8 mouse cellular contexts compared by ENCODE assay signal in genomic region chr4:40828910-40829309, GRCm38 (mm10). TPM values are rescaled to one million over a fixed set of nuclear protein-coding genes. Genes with fewer than 3 reads are reported as not detected.
DNase-seq lines count a peak whose midpoint lies in the region; ATAC-seq and TF ChIP-seq lines count a peak whose summit lies in the region.

No protein-coding gene starts in this region.

- no peak overlapping the region for H3K4me2 ChIP-seq in lung, embryonic 15.5 days
- no peak overlapping the region for H3K4me2 ChIP-seq in forebrain, postnatal 0 days (ENCODE audit: low read depth)

- 50% methylated on average over 7 of the region's 7 CpGs for WGBS in lung, embryonic 15.5 days
- 81% methylated on average over 7 of the region's 7 CpGs for WGBS in forebrain, postnatal 0 days
- 81% methylated on average over 7 of the region's 7 CpGs for WGBS in limb, embryonic 10.5 days

- no peaks in the 10 kb centered on the region for H3K9me3 ChIP-seq in lung, embryonic 15.5 days
- H3K9me3 ChIP-seq in forebrain, postnatal 0 days (ENCODE audit: low read length): no peaks in the 10 kb centered on the region
- H3K9me3 ChIP-seq in limb, embryonic 10.5 days (replicated peaks): no peaks in the 10 kb centered on the region

- H3K36me3 ChIP-seq in lung, embryonic 15.5 days: no peaks in the 10 kb centered on the region
- no peaks in the 10 kb centered on the region for H3K36me3 ChIP-seq in forebrain, postnatal 0 days (ENCODE audit: insufficient read depth)
- H3K36me3 ChIP-seq in limb, embryonic 10.5 days: peaks cover 10% of the 10 kb centered on the region

- peak; percentile 91 for DNase-seq in adipocyte (ENCODE audit: low spot score)
- DNase-seq in gastrocnemius, adult 18-20 months (ENCODE audit: low spot score): peak; percentile 74
- DNase-seq in kidney, adult 18-20 months: peak; percentile 77
- no peak for DNase-seq in forebrain, postnatal 0 days
- DNase-seq in limb, embryonic 10.5 days (ENCODE audit: low spot score): no peak
- no peak for DNase-seq in layer of hippocampus, adult 18-20 months (ENCODE audit: low spot score in 2 of 2)
- DNase-seq in right cerebral cortex, postnatal 14 days: no peak

- H3K9ac ChIP-seq in lung, embryonic 15.5 days: no peak overlapping the region
- no peak overlapping the region for H3K9ac ChIP-seq in forebrain, postnatal 0 days

- H3K27me3 ChIP-seq in lung, embryonic 15.5 days: no peaks in the 10 kb centered on the region
- H3K27me3 ChIP-seq in forebrain, postnatal 0 days (ENCODE audit: insufficient read depth, low read length): no peaks in the 10 kb centered on the region
- no peaks in the 10 kb centered on the region for H3K27me3 ChIP-seq in limb, embryonic 10.5 days (ENCODE audit: low read depth, poor library complexity, severe bottlenecking)

- TF ChIP-seq CTCF in forebrain, postnatal 0 days (IDR thresholded peaks at IDR 0.05; ENCODE audit: low read depth): no peak

- H3K4me3 ChIP-seq in lung, embryonic 15.5 days: no peak overlapping the region
- no peak overlapping the region for H3K4me3 ChIP-seq in forebrain, postnatal 0 days (ENCODE audit: low read depth, low read length)
- H3K4me3 ChIP-seq in limb, embryonic 10.5 days: no peak overlapping the region

- 0 out of 2 replicates have a peak, but pooled peaks cover 10% of the 10 kb centered on the region for H3K4me1 ChIP-seq in lung, embryonic 15.5 days
- H3K4me1 ChIP-seq in forebrain, postnatal 0 days (ENCODE audit: insufficient read depth): no peaks in the 10 kb centered on the region
- H3K4me1 ChIP-seq in limb, embryonic 10.5 days: peaks cover 2% of the 10 kb centered on the region; the same call in 1 of the 2 replicates

- peak overlapping the region; percentile 77 for H3K27ac ChIP-seq in lung, embryonic 15.5 days
- no peak overlapping the region for H3K27ac ChIP-seq in forebrain, postnatal 0 days (ENCODE audit: low read depth, low read length)
- H3K27ac ChIP-seq in limb, embryonic 10.5 days: no peak overlapping the region

- peak; percentile 91 for ATAC-seq in lung, embryonic 15.5 days (ENCODE audit: borderline replicate concordance, extremely low read depth, low FRiP score, low TSS enrichment)
- no peak for ATAC-seq in forebrain, postnatal 0 days

RNA-seq across cellular contexts. Expression of gene B4galt1, which starts 24.9 kb away (rescaled TPM):
- 10 to 100 TPM; 23.0 to 25.4 TPM for total RNA-seq in gastrocnemius, adult 18-20 months (2021)
- polyA plus RNA-seq in lung, embryonic 15.5 days (2015; fragmentation: Nextera tagmentation; extraction: Ambion mirVana): 70.0 and 74.5 TPM in 2 replicates
- total RNA-seq in forebrain, postnatal 0 days (2014; rRNA removed): 6.8 and 10.0 TPM in 2 replicates
- polyA plus RNA-seq in forebrain, postnatal 0 days (2015; fragmentation: Nextera tagmentation; extraction: Ambion mirVana): 4.6 and 4.9 TPM in 2 replicates
- 23.6 and 29.9 TPM in 2 replicates for polyA plus RNA-seq in limb, embryonic 10.5 days (2016; fragmentation: Nextera tagmentation; extraction: Ambion mirVana)
- total RNA-seq in layer of hippocampus, adult 18-20 months (2021): 1 to 10 TPM; 7.0 to 7.6 TPM

Comparison
In these comparisons a context has a peak if more than half of its experiments do, and no peak if none do; other contexts are left out.
1. DNase-seq: peak in adipocyte (single experiment), gastrocnemius, adult 18-20 months (single experiment) and kidney, adult 18-20 months (single experiment); none in forebrain, postnatal 0 days (single experiment), limb, embryonic 10.5 days (single experiment), layer of hippocampus, adult 18-20 months (0 of 2) and right cerebral cortex, postnatal 14 days (single experiment).